Mouse (Mus musculus) brain, embryonic 14.5 days (tissue): ENCODE data around the gene Poll.

Source experiments
- CTCF ChIP-seq: fragments of 200-500 bp; IDR thresholded peaks from 2 replicates; pipeline ENCODE4 v1.5.1; 2012; ENCODE audit warnings: inconsistent platforms, mild to moderate bottlenecking, moderate library complexity, borderline replicate concordance; ENCODE audit not compliant: insufficient read depth, insufficient read length; ENCODE audit errors: extremely low read depth
- POLR2A ChIP-seq: fragments of 200-500 bp; IDR thresholded peaks from 2 replicates; pipeline ENCODE4 v1.6.1; 2012; ENCODE audit warnings: mild to moderate bottlenecking, inconsistent platforms, borderline replicate concordance; ENCODE audit not compliant: poor library complexity, insufficient read depth, insufficient read length, severe bottlenecking; ENCODE audit errors: extremely low read depth

DNA sequence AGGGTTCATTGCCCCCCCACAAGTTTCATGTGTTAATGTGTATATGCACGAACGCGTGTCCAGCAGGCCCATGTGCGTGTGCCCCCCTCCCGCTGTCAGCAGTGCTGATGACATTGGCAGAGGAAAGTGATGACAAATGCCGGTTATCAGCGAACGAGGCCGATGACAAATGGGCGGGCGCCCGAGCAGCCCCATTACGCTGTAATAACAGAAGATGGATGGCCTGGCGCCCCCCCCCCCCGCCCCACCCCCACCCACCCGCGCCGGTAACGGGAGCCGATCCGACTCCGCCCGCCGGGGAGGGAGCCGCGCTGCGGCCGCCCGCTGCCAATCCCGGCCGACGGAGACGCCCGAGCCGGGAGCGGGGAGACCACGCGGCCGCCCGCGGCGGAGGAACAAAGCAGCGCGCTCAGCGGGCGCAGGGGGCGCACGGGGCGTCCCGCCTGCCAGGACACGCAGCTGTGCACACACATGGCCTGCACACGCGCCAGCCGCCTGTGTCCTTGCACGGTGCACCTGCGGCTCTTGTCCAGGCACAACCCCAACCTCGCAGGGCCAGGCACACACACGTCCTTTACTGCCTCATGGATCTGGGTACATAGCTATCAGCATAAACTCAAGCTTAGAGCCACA, 18.8 kb downstream of the Poll start:
- TF ChIP-seq CTCF = no peak
- TF ChIP-seq POLR2A = 0 out of 2 replicates have a peak, but pooled peaks have one; percentile 26
